Mouse (Mus musculus) left cerebral cortex, adult 9 months (tissue): ENCODE results near the gene Dtx1.
A peak's percentile ranks its signal among the peaks of the same experiment; 100 is the strongest.

Experiments
- DNase-seq, 2 experiments: peaks; one replicate each; pipeline ENCODE4 v3.0.0; 2022; ENCODE audit warnings: low spot score in 2 of 2

The Dtx1 gene

DNA sequence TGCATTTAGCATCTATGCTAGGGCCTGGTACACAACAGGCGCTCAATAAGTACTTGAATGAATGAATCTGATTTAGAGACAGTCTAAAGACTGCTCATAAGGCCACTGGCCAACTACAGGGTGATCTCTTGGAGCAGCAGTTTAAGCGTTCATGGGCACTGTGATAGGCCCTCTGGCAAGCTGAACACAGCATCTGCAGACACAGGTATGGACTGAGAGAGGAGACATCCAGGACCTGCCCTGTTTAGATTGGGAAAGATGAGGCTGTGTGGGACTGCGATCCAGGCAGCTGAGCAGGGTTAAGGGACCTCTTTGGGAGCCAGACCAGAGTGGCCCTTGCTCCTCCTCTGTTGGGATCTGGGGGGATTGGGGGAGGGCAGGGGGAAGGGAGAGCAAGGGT, at the start of gene Dtx1:
TSS of gene Dtx1 (minus strand) at position 101 of the 400 bp plus-strand sequence.
- DNase-seq: no peak

DNA sequence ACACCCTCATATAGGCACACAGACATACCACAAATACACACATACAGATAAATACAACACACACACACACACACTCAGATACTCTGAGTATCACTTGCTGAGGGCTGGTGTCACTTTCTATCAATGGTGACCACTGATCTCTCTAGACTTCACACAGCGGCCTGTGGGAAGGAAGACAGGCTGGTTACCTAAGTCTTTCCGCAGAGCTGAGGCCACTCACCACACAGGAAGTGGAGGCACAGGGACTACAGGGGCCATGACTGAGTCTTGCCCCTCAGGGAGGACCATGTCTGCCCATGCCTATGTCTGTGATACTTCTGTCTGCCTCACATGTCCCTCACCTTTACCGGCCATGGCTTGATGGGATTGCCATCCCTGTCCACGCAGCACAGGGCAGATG, 42.5 kb upstream of the Dtx1 start:
- no peak for DNase-seq

GRCm38 (mm10) chr5:120752786-120753185, 41.1 kb upstream of the Dtx1 start:
- no peak for DNase-seq

GRCm38 (mm10) chr5:120751206-120751605, 39.5 kb upstream of the Dtx1 start:
- DNase-seq: no peak

GRCm38 (mm10) chr5:120749688-120750087, 38.0 kb upstream of the Dtx1 start, which contains the start of gene Oas2:
Gene Oas2, minus strand, starts transcription at chr5:120749853.
- no peak for DNase-seq

GRCm38 (mm10) chr5:120746451-120746850, 34.7 kb upstream of the Dtx1 start:
- peak in 1 of 2 experiments; percentile 75 for DNase-seq

DNA sequence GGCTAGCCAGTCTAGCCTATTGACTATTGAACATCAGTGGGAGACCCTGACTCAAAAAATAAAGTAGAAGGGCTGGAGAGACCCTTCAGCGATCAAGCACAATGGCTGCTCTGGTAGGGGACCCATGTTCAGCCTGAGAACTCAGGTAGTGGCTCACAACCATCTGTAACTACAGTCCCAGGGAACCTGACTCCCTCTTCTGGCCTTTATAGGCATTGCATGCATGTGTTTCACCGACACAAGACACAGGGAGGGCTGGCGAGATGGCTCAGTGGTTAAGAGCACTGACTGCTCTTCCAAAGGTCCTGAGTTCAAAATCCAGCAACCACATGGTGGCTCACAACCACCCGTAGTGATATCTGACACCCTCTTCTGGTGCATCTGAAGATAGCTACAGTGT, 30.4 kb upstream of the Dtx1 start:
- DNase-seq: peak in 1 of 2 experiments; percentile 19

GRCm38 (mm10) chr5:120734380-120734990, 22.8 kb upstream of the Dtx1 start:
- no peak for DNase-seq

- DNase-seq: no peak
Measured at GRCm38 (mm10) chr5:120733696-120734095, 22.0 kb upstream of the Dtx1 start.

- no peak for DNase-seq
Measured at GRCm38 (mm10) chr5:120732740-120733139, 21.0 kb upstream of the Dtx1 start.

GRCm38 (mm10) chr5:120729319-120729718, 17.6 kb upstream of the Dtx1 start:
- DNase-seq: no peak

GRCm38 (mm10) chr5:120725811-120726455, 14.2 kb upstream of the Dtx1 start:
- no peak for DNase-seq

- no peak for DNase-seq
Measured at GRCm38 (mm10) chr5:120721005-120721404, 9.3 kb upstream of the Dtx1 start.

- no peak for DNase-seq
Measured at GRCm38 (mm10) chr5:120718600-120719378, 7.1 kb upstream of the Dtx1 start.

- no peak for DNase-seq
Measured at GRCm38 (mm10) chr5:120717136-120717535, 5.4 kb upstream of the Dtx1 start.

- DNase-seq: peak in 1 of 2 experiments; percentile 81
Measured at GRCm38 (mm10) chr5:120714314-120714713, 2.6 kb upstream of the Dtx1 start.

GRCm38 (mm10) chr5:120712721-120713120, 994 bp upstream of the Dtx1 start:
- DNase-seq: no peak

GRCm38 (mm10) chr5:120711416-120711815, 311 bp downstream of the Dtx1 start:
- DNase-seq: peak in 1 of 2 experiments; percentile 72

DNA sequence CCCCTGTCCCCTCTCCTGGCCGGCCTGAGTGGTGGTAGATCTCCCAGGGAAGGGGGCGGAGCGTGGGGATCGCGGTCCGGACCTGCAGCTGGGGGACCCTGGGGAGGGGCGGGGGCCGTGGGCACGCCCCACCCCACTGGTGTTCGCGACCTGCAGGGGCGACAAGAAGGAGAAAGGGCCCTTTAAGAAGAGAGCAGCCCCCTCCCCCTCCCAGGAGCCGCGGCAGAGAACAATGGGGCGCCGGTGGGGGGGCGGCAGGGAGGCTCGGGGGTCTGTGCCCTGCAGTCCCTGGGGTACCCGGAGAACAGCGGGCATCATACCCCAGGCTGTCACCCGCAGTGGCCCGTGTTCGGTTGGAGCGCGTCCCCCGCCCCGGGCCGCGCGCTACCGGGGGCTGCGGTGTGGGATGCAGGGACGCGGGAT, 890 bp downstream of the Dtx1 start:
- DNase-seq: no peak

DNA sequence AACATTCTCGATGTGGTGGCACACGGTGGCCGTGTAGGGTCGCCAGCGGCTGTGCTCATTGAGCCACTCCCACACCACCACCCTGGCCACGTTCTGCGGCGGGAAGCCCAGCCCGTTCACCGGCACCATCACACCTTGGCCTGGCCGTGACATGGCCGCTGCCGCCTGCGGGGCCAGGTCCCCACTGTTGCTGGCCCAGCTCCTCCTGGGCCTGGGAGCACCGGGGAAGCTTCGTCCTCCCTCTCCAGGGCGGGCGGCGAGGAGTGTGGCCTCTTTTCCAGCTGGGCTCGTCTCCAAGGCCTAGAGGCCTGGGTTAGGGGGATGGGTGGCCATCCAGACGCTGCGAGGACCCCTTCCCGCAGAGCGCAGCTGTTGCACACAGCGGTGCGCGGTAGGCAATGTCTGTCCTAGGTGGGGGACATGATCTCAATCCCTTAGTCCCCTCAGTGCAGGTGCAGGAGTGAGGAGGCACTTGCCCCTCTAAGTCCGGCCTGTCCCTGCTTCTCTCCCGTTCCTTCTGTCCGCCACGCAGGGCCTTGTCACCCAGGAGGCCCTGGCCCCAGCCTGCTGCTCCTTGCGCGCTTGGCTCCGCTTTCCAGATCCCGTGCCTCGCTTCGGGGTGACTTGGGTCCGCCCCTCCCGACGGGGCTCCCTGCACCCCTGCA, 1.4 kb downstream of the Dtx1 start:
- DNase-seq: no peak

- no peak for DNase-seq
Measured at GRCm38 (mm10) chr5:120706976-120707375, 4.8 kb downstream of the Dtx1 start.

GRCm38 (mm10) chr5:120706541-120706940, 5.2 kb downstream of the Dtx1 start:
- DNase-seq: peak in 1 of 2 experiments; percentile 49
